Mouse (Mus musculus) hindbrain, embryonic 14.5 days (tissue): ENCODE measurements around the gene Timeless. TPM values are rescaled to one million over a fixed set of nuclear protein-coding genes. Genes with fewer than 3 reads are reported as not detected.
"Not testable (repeated sequence)": the region's sequence is repeated elsewhere in the genome, so short reads cannot be mapped to it uniquely, and the experiment has no call there.

Experiments
- ATAC-seq: fragments of 200-750 bp; cut with Nextera tagmentation; 2 replicates; pipeline ENCODE4 v1.8.0; 2017; ENCODE audit warnings: moderate number of reproducible peaks, mild to moderate bottlenecking, moderate TSS enrichment, moderate library complexity; ENCODE audit not compliant: low FRiP score
- DNase-seq: peaks from one replicate; pipeline ENCODE4 v3.0.0-alpha.2; 2015; ENCODE audit warnings: low spot score
- H3K27ac ChIP-seq: fragments of 300-500 bp; sonication (generic); 2 replicates; pipeline ENCODE4 v1.5.1; 2014; ENCODE audit warnings: mild to moderate bottlenecking, moderate library complexity
- H3K27me3 ChIP-seq: fragments of 300-500 bp; sonication (generic); 2 replicates; pipeline ENCODE4 v1.6.1; 2014; ENCODE audit warnings: mild to moderate bottlenecking, low read length, mixed read lengths; ENCODE audit not compliant: control insufficient read depth, insufficient read depth
- H3K36me3 ChIP-seq: fragments of 300-500 bp; sonication (generic); replicated peaks from 2 replicates; pipeline ENCODE4 v1.6.1; 2014; ENCODE audit not compliant: control insufficient read depth, insufficient read depth
- H3K4me1 ChIP-seq: fragments of 300-500 bp; sonication (generic); replicated peaks from 2 replicates; pipeline ENCODE4 v1.6.1; 2014; ENCODE audit warnings: antibody characterized with exemption, low read length, mixed read lengths; ENCODE audit not compliant: control insufficient read depth, insufficient read depth
- H3K4me2 ChIP-seq: fragments of 300-500 bp; sonication (generic); replicated peaks from 2 replicates; pipeline ENCODE4 v1.6.1; 2014; ENCODE audit warnings: mild to moderate bottlenecking, moderate library complexity
- H3K4me3 ChIP-seq: fragments of 300-500 bp; sonication (generic); replicated peaks from 2 replicates; pipeline ENCODE4 v1.5.1; 2014; ENCODE audit warnings: mild to moderate bottlenecking, low read length
- H3K9ac ChIP-seq: fragments of 300-500 bp; sonication (generic); 2 replicates; pipeline ENCODE4 v1.6.1; 2014
- H3K9me3 ChIP-seq: fragments of 300-500 bp; sonication (generic); 2 replicates; pipeline ENCODE4 v1.6.1; 2016; ENCODE audit warnings: low read length; ENCODE audit not compliant: control insufficient read depth
- WGBS: fragments of 180-500 bp; shearing (Covaris S2); extraction: QIAGEN DNeasy Blood & Tissue Kit; methylation state at CpG from one replicate; pipeline ENCODE4 v1.1.7; 2014; 5-methylcytosine and 5-hydroxymethylcytosine counted together
- polyA plus RNA-seq: library from polyadenylated mRNA; unstranded; fragments of >200 nt; fragmentation: Nextera tagmentation; extraction: Ambion mirVana; gene quantifications from 2 replicates; pipeline ENCODE4 v1.2.1, GENCODE M21; 2014

Timeless gene
- polyA plus RNA-seq, 1 experiment from 2014 or later = 16.7 TPM

- WGBS = under 1% methylated on average over 30 of the region's 30 CpGs
- peak; percentile 94 for ATAC-seq
Measured at GRCm38 (mm10) chr10:128211390-128212108, 20.3 kb upstream of the Timeless start, which contains the start of gene Spryd4. Spryd4 (minus strand) TSS chr10:128211807.

GRCm38 (mm10) chr10:128212148-128212547 lies 19.7 kb upstream of the Timeless start:
- ATAC-seq = no peak
- 52% methylated on average over 6 of the region's 6 CpGs for WGBS
- peak overlapping the region; percentile 65; the same call in 1 of the 2 replicates for H3K9ac ChIP-seq

More at GRCm38 (mm10) chr10:128211390-128212108, 20.3 kb upstream of the Timeless start, which contains the start of gene Spryd4:
- peaks cover 10% of the 10 kb centered on the region; the same call in 1 of the 2 replicates for H3K4me1 ChIP-seq
- 0 out of 2 replicates have a peak, but pooled peaks cover 10% of the 10 kb centered on the region for H3K27me3 ChIP-seq
- H3K4me3 ChIP-seq = peak within 1 kb of the TSS; percentile 61
- peak within 1 kb of the TSS; percentile 83 for H3K4me2 ChIP-seq
- peaks cover 3% of the 10 kb centered on the region; the same call in 1 of the 2 replicates for H3K36me3 ChIP-seq
- DNase-seq = peak; percentile 93
- peak within 1 kb of the TSS; percentile 50 for H3K27ac ChIP-seq
- H3K9ac ChIP-seq = peak within 1 kb of the TSS; percentile 65
- H3K9me3 ChIP-seq = no peaks in the 10 kb centered on the region

GRCm38 (mm10) chr10:128212871-128213323 lies 19.0 kb upstream of the Timeless start:
- Histone ChIP-seq H3K36me3 (no peaks in the 10 kb centered on the region), H3K4me3 (peak overlapping the region; percentile 7; the same call in 1 of the 2 replicates), H3K27me3 (0 out of 2 replicates have a peak, but pooled peaks cover 10% of the 10 kb centered on the region), H3K4me1 (peaks cover 10% of the 10 kb centered on the region; the same call in 1 of the 2 replicates), H3K9ac (no peak overlapping the region), H3K27ac (no peak overlapping the region), H3K9me3 (no peaks in the 10 kb centered on the region), H3K4me2 (peak overlapping the region; percentile 49)
- DNase-seq (peak; percentile 71), ATAC-seq (peak; percentile 39)
- WGBS = 2% methylated on average over 18 of the region's 18 CpGs

More at GRCm38 (mm10) chr10:128212148-128212547, 19.7 kb upstream of the Timeless start:
- 0 out of 2 replicates have a peak, but pooled peaks cover 10% of the 10 kb centered on the region for H3K27me3 ChIP-seq
- H3K36me3 ChIP-seq = no peaks in the 10 kb centered on the region
- no peak for DNase-seq
- no peaks in the 10 kb centered on the region for H3K9me3 ChIP-seq
- peak overlapping the region; percentile 61 for H3K4me3 ChIP-seq
- peak overlapping the region; percentile 83 for H3K4me2 ChIP-seq
- peaks cover 10% of the 10 kb centered on the region; the same call in 1 of the 2 replicates for H3K4me1 ChIP-seq
- peak overlapping the region; percentile 50; the same call in 1 of the 2 replicates for H3K27ac ChIP-seq

- H3K9me3 ChIP-seq, H3K4me1 ChIP-seq, H3K4me2 ChIP-seq, DNase-seq, H3K27ac ChIP-seq, ATAC-seq, H3K4me3 ChIP-seq, H3K36me3 ChIP-seq, H3K9ac ChIP-seq: not testable (repeated sequence)
- WGBS = 93% methylated on average over 4 of the region's 4 CpGs
- 0 out of 2 replicates have a peak, but pooled peaks cover 10% of the 10 kb centered on the region for H3K27me3 ChIP-seq
Measured at GRCm38 (mm10) chr10:128214112-128214511, 17.8 kb upstream of the Timeless start.

- DNase-seq (no peak), ATAC-seq (no peak)
- Histone ChIP-seq H3K9ac (no peak overlapping the region), H3K27ac (no peak overlapping the region), H3K9me3 (no peaks in the 10 kb centered on the region), H3K4me3 (no peak overlapping the region), H3K27me3 (0 out of 2 replicates have a peak, but pooled peaks cover 10% of the 10 kb centered on the region), H3K4me2 (no peak overlapping the region), H3K36me3 (no peaks in the 10 kb centered on the region), H3K4me1 (peaks cover 10% of the 10 kb centered on the region; the same call in 1 of the 2 replicates)
- 93% methylated on average over 5 of the region's 5 CpGs for WGBS
Measured at GRCm38 (mm10) chr10:128214981-128215380, 16.9 kb upstream of the Timeless start.

GRCm38 (mm10) chr10:128218387-128219117 lies 13.3 kb upstream of the Timeless start:
- H3K9ac ChIP-seq = no peak overlapping the region
- 95% methylated on average over 18 of the region's 18 CpGs for WGBS
- H3K4me1 ChIP-seq = no peaks in the 10 kb centered on the region
- no peaks in the 10 kb centered on the region for H3K36me3 ChIP-seq
- no peak overlapping the region for H3K4me2 ChIP-seq
- DNase-seq = no peak
- H3K27me3 ChIP-seq = 0 out of 2 replicates have a peak, but pooled peaks cover 10% of the 10 kb centered on the region
- no peak overlapping the region for H3K4me3 ChIP-seq
- H3K27ac ChIP-seq = no peak overlapping the region
- no peak for ATAC-seq
- H3K9me3 ChIP-seq = no peaks in the 10 kb centered on the region

- no peak for ATAC-seq
- DNase-seq = no peak
Measured at GRCm38 (mm10) chr10:128221533-128222286, 10.2 kb upstream of the Timeless start.

GRCm38 (mm10) chr10:128225064-128225463 lies 6.8 kb upstream of the Timeless start:
- no peak overlapping the region for H3K4me3 ChIP-seq
- WGBS = 61% methylated on average over 5 of the region's 5 CpGs

More at GRCm38 (mm10) chr10:128221533-128222286, 10.2 kb upstream of the Timeless start:
- Histone ChIP-seq H3K27me3 (no peaks in the 10 kb centered on the region), H3K9me3 (no peaks in the 10 kb centered on the region), H3K36me3 (no peaks in the 10 kb centered on the region), H3K9ac (no peak overlapping the region), H3K4me2 (no peak overlapping the region), H3K27ac (no peak overlapping the region), H3K4me3 (no peak overlapping the region), H3K4me1 (no peaks in the 10 kb centered on the region)
- 61% methylated on average over 16 of the region's 16 CpGs for WGBS

More at GRCm38 (mm10) chr10:128225064-128225463, 6.8 kb upstream of the Timeless start:
- no peaks in the 10 kb centered on the region for H3K4me1 ChIP-seq
- no peak for DNase-seq
- no peak overlapping the region for H3K9ac ChIP-seq
- H3K4me2 ChIP-seq = no peak overlapping the region
- H3K36me3 ChIP-seq = no peaks in the 10 kb centered on the region
- ATAC-seq = no peak
- no peak overlapping the region for H3K27ac ChIP-seq
- no peaks in the 10 kb centered on the region for H3K27me3 ChIP-seq
- H3K9me3 ChIP-seq = no peaks in the 10 kb centered on the region
